Mouse (Mus musculus) hindbrain, embryonic 10.5 days (tissue): ENCODE results near the gene Itih2. TPM values are rescaled to one million over a fixed set of nuclear protein-coding genes. Genes with fewer than 3 reads are reported as not detected.

Source experiments
- DNase-seq: peaks from one replicate; pipeline ENCODE4 v3.0.0-alpha.2; 2017; ENCODE audit warnings: low spot score
- H3K27ac ChIP-seq: fragments of 300-500 bp; sonication (generic); 2 replicates; pipeline ENCODE4 v1.5.1; 2016; ENCODE audit warnings: mild to moderate bottlenecking, moderate library complexity
- H3K27me3 ChIP-seq: fragments of 300-500 bp; sonication (generic); 2 replicates; pipeline ENCODE4 v1.6.1; 2016; ENCODE audit warnings: mild to moderate bottlenecking; ENCODE audit not compliant: poor library complexity, insufficient read depth, severe bottlenecking
- H3K36me3 ChIP-seq: fragments of 300-500 bp; sonication (generic); 2 replicates; pipeline ENCODE4 v1.6.1; 2016; ENCODE audit warnings: mild to moderate bottlenecking, moderate library complexity
- H3K4me1 ChIP-seq: fragments of 300-500 bp; sonication (generic); replicated peaks from 2 replicates; pipeline ENCODE4 v1.6.1; 2016; ENCODE audit warnings: mild to moderate bottlenecking
- H3K4me3 ChIP-seq: fragments of 300-500 bp; sonication (generic); 2 replicates; pipeline ENCODE4 v1.5.1; 2016; ENCODE audit warnings: mild to moderate bottlenecking, moderate library complexity
- H3K9me3 ChIP-seq: fragments of 300-500 bp; sonication (generic); 2 replicates; pipeline ENCODE4 v1.6.1; 2016; ENCODE audit warnings: mild to moderate bottlenecking, moderate library complexity
- WGBS: fragments of 180-500 bp; shearing (Covaris S2); methylation state at CpG from one replicate; pipeline ENCODE4 v1.1.7; 2016; 5-methylcytosine and 5-hydroxymethylcytosine counted together
- polyA plus RNA-seq: library from polyadenylated mRNA; unstranded; fragments of >200 nt; fragmentation: Nextera tagmentation; extraction: Ambion mirVana; gene quantifications from 2 replicates; pipeline ENCODE4 v1.2.1, GENCODE M21; 2016

Itih2 gene
- polyA plus RNA-seq, 1 experiment from 2014 or later = 0.22 TPM

- H3K4me3 ChIP-seq = no peak overlapping the region
- peaks cover 4% of the 10 kb centered on the region; the same call in 1 of the 2 replicates for H3K27me3 ChIP-seq
- no peaks in the 10 kb centered on the region for H3K9me3 ChIP-seq
- no peak overlapping the region for H3K27ac ChIP-seq
- peaks cover 5% of the 10 kb centered on the region; the same call in 1 of the 2 replicates for H3K4me1 ChIP-seq
- 81% methylated on average over 5 of the region's 5 CpGs for WGBS
- no peak for DNase-seq
- no peaks in the 10 kb centered on the region for H3K36me3 ChIP-seq
These were observed 9.3 kb upstream of the Itih2 start for GRCm38 (mm10) chr2:10140456-10140855.

- Histone ChIP-seq H3K4me3 (no peak overlapping the region), H3K4me1 (peaks cover 3% of the 10 kb centered on the region; the same call in 1 of the 2 replicates), H3K36me3 (no peaks in the 10 kb centered on the region), H3K9me3 (no peaks in the 10 kb centered on the region), H3K27me3 (peaks cover 4% of the 10 kb centered on the region; the same call in 1 of the 2 replicates), H3K27ac (no peak overlapping the region)
- 88% methylated on average over 2 of the region's 2 CpGs for WGBS
- DNase-seq = no peak
These were observed 6.1 kb upstream of the Itih2 start for GRCm38 (mm10) chr2:10137320-10137719.

- Histone ChIP-seq H3K9me3 (no peaks in the 10 kb centered on the region), H3K27ac (no peak overlapping the region), H3K4me3 (no peak overlapping the region), H3K4me1 (no peaks in the 10 kb centered on the region), H3K27me3 (no peaks in the 10 kb centered on the region), H3K36me3 (no peaks in the 10 kb centered on the region)
- no peak for DNase-seq
- WGBS = 59% methylated on average over 6 of the region's 6 CpGs
These were observed 2.7 kb upstream of the Itih2 start for GRCm38 (mm10) chr2:10133941-10134340.

- Histone ChIP-seq H3K4me3 (no peak overlapping the region), H3K9me3 (no peaks in the 10 kb centered on the region), H3K27me3 (no peaks in the 10 kb centered on the region), H3K27ac (no peak overlapping the region), H3K36me3 (no peaks in the 10 kb centered on the region), H3K4me1 (no peaks in the 10 kb centered on the region)
- DNase-seq = no peak
- WGBS = 89% methylated on average over 1 of the region's 1 CpGs
These were observed 932 bp upstream of the Itih2 start for GRCm38 (mm10) chr2:10132128-10132527.

GRCm38 (mm10) chr2:10130341-10130990, 730 bp downstream of the Itih2 start:
- Histone ChIP-seq H3K4me3 (no peak overlapping the region), H3K4me1 (no peaks in the 10 kb centered on the region), H3K36me3 (no peaks in the 10 kb centered on the region), H3K27me3 (no peaks in the 10 kb centered on the region), H3K9me3 (no peaks in the 10 kb centered on the region), H3K27ac (no peak overlapping the region)
- DNase-seq = no peak
- WGBS = 71% methylated on average over 8 of the region's 8 CpGs

GRCm38 (mm10) chr2:10128571-10128970, 2.6 kb downstream of the Itih2 start:
- WGBS = 82% methylated on average over 4 of the region's 4 CpGs
- H3K27me3 ChIP-seq = no peaks in the 10 kb centered on the region
- no peak for DNase-seq

GRCm38 (mm10) chr2:10127471-10127870, 3.7 kb downstream of the Itih2 start:
- Histone ChIP-seq H3K27me3 (no peaks in the 10 kb centered on the region), H3K27ac (no peak overlapping the region), H3K9me3 (no peaks in the 10 kb centered on the region), H3K4me1 (no peaks in the 10 kb centered on the region), H3K36me3 (no peaks in the 10 kb centered on the region), H3K4me3 (no peak overlapping the region)
- WGBS = 92% methylated on average over 5 of the region's 5 CpGs
- no peak for DNase-seq

More at GRCm38 (mm10) chr2:10128571-10128970, 2.6 kb downstream of the Itih2 start:
- Histone ChIP-seq H3K36me3 (no peaks in the 10 kb centered on the region), H3K27ac (no peak overlapping the region), H3K9me3 (no peaks in the 10 kb centered on the region), H3K4me1 (no peaks in the 10 kb centered on the region), H3K4me3 (no peak overlapping the region)

- Histone ChIP-seq H3K36me3 (no peaks in the 10 kb centered on the region), H3K9me3 (no peaks in the 10 kb centered on the region), H3K4me1 (no peaks in the 10 kb centered on the region), H3K27ac (no peak overlapping the region), H3K27me3 (no peaks in the 10 kb centered on the region), H3K4me3 (no peak overlapping the region)
- 94% methylated on average over 4 of the region's 4 CpGs for WGBS
- no peak for DNase-seq
These were observed 5.1 kb downstream of the Itih2 start for GRCm38 (mm10) chr2:10126122-10126521.

GRCm38 (mm10) chr2:10121826-10122225, 9.4 kb downstream of the Itih2 start:
- WGBS = 74% methylated on average over 3 of the region's 3 CpGs
- Histone ChIP-seq H3K36me3 (no peaks in the 10 kb centered on the region), H3K27me3 (no peaks in the 10 kb centered on the region), H3K4me1 (no peaks in the 10 kb centered on the region), H3K4me3 (no peak overlapping the region), H3K27ac (no peak overlapping the region), H3K9me3 (no peaks in the 10 kb centered on the region)
- DNase-seq = no peak

- no peaks in the 10 kb centered on the region for H3K9me3 ChIP-seq
- H3K36me3 ChIP-seq = no peaks in the 10 kb centered on the region
- no peak for DNase-seq
- no peaks in the 10 kb centered on the region for H3K27me3 ChIP-seq
- no peaks in the 10 kb centered on the region for H3K4me1 ChIP-seq
- H3K27ac ChIP-seq = no peak overlapping the region
- no peak overlapping the region for H3K4me3 ChIP-seq
- WGBS = 93% methylated on average over 8 of the region's 8 CpGs
These were observed 11.9 kb downstream of the Itih2 start for GRCm38 (mm10) chr2:10119276-10119675.

GRCm38 (mm10) chr2:10118751-10119150, 12.4 kb downstream of the Itih2 start:
- Histone ChIP-seq H3K27ac (no peak overlapping the region), H3K36me3 (no peaks in the 10 kb centered on the region), H3K27me3 (no peaks in the 10 kb centered on the region), H3K4me3 (no peak overlapping the region), H3K9me3 (no peaks in the 10 kb centered on the region), H3K4me1 (no peaks in the 10 kb centered on the region)
- DNase-seq = no peak
- 69% methylated on average over 1 of the region's 1 CpGs for WGBS

GRCm38 (mm10) chr2:10108535-10109189, 22.5 kb downstream of the Itih2 start:
- Histone ChIP-seq H3K36me3 (no peaks in the 10 kb centered on the region), H3K4me3 (no peak overlapping the region), H3K27ac (no peak overlapping the region), H3K9me3 (no peaks in the 10 kb centered on the region), H3K4me1 (no peaks in the 10 kb centered on the region), H3K27me3 (no peaks in the 10 kb centered on the region)
- no peak for DNase-seq
- 80% methylated on average over 6 of the region's 6 CpGs for WGBS

GRCm38 (mm10) chr2:10101180-10101579, 30.0 kb downstream of the Itih2 start:
- H3K27me3 ChIP-seq = no peaks in the 10 kb centered on the region
- H3K36me3 ChIP-seq = no peaks in the 10 kb centered on the region
- 44% methylated on average over 6 of the region's 6 CpGs for WGBS
- peak; percentile 38 for DNase-seq
- no peaks in the 10 kb centered on the region for H3K4me1 ChIP-seq
- no peak overlapping the region for H3K27ac ChIP-seq
- no peaks in the 10 kb centered on the region for H3K9me3 ChIP-seq
- H3K4me3 ChIP-seq = no peak overlapping the region
